Mouse (Mus musculus) left cerebral cortex, postnatal 14 days (tissue): ENCODE results near the gene Map3k9. TPM values are rescaled to one million over a fixed set of nuclear protein-coding genes. Genes with fewer than 3 reads are reported as not detected.

ENCODE experiments used
- DNase-seq, 2 experiments: peaks; one replicate each; pipeline ENCODE4 v3.0.0; 2021 to 2022; ENCODE audit warnings: low spot score in 2 of 2, mixed read lengths in 1 of 2
- intact Hi-C: fragments of 180-260 bp; cut with DNase I; formaldehyde crosslinking; loops from one replicate; pipeline ENCODE4 v1.15.1; 2025
- total RNA-seq, 2 experiments: library from RNA; stranded (reverse); gene quantifications; 2 replicates each; pipeline ENCODE4 v1.2.3; 2021

The Map3k9 gene
- total RNA-seq, 2 experiments from 2014 or later = 66.0 to 66.9 TPM

DNA sequence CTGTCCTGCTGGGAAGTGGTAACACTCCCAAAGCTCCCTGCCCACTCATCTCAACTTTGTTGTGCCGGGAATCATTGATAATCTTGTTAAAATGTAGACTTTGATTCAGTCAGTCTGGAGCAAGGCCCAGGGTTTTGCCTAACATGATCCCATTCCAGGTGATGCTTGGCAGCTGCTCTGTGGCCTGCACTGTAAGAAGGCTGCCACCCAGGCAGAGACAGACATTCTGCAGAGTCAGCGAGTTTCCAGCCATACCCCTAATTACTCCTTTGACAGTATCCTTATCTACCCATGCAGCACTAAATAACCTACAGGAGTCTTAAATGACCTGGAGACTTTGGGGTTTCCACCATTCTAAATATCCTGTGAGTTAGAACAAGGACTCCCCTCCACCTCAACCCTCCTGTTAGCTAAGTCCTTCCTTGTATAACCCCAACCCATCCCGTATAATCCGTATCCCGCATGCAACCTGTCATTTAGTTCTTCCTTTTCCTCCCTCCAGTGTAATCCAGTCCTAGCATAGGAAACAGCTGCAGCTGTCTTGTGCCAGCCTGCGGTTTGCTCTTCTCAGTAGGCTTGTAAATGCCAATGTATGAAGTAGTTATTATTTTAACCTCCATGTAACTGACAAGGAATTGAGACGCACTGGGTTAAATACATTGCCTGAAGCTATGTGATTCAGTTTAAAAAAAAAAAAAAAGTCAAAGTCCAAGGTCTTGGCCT is 101.0 kb downstream of the Map3k9 start:
- no peak for DNase-seq
- intact Hi-C loops = no loop called here

DNA sequence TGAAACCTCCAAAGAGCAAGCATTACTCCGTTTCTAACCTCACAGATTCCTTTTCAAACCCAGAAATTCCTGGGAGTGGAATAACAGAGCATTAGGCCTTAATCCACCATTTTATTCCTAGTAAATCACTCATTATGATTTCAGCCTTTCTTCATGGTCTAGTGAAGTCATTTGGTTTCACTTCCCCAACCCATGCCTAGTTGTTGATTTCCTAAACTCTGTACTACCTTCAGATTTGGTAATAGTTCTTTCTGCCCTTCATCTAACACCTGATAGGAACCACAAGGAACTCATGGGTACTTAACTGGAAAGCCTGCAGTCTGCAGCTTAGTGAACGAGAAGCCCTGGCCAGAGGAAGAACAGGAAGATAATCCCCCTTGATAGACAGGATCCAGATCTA is 105.4 kb downstream of the Map3k9 start:
- intact Hi-C loops = no loop called here
- no peak for DNase-seq

Other genes with a start within 250 kb of the Map3k9 start
- 10 to 100 TPM; 35.1 to 38.3 TPM for gene Gm20498, start 248.3 kb downstream of the Map3k9 start, total RNA-seq
- 10 to 100 TPM; 23.3 to 24.0 TPM for gene Synj2bp, start 248.3 kb downstream of the Map3k9 start, total RNA-seq
- under 1 TPM; 0.36 to 0.51 TPM for gene Adam21, start 212.7 kb downstream of the Map3k9 start, total RNA-seq
- 10 to 100 TPM; 21.2 to 26.9 TPM for gene Med6, start 186.2 kb downstream of the Map3k9 start, total RNA-seq
- 10 to 100 TPM; 61.2 to 63.2 TPM for gene Ttc9, start 149.9 kb downstream of the Map3k9 start, total RNA-seq
- gene Pcnx, start 78.8 kb upstream of the Map3k9 start, total RNA-seq = 100 to 1,000 TPM; 103 to 119 TPM